Mouse (Mus musculus) mouse trophoblast stem cell (cell line): Measurements from ENCODE around the gene Kif18a.

Source experiments
- in situ Hi-C, 2 experiments: fragments of 300-500 bp; cut with MseI, MboI; formaldehyde crosslinking; loops; 2 replicates in 1 of 2; 3 replicates in 1 of 2; pipeline ENCODE4 v1.15.1; 2025

Gene Kif18a

DNA sequence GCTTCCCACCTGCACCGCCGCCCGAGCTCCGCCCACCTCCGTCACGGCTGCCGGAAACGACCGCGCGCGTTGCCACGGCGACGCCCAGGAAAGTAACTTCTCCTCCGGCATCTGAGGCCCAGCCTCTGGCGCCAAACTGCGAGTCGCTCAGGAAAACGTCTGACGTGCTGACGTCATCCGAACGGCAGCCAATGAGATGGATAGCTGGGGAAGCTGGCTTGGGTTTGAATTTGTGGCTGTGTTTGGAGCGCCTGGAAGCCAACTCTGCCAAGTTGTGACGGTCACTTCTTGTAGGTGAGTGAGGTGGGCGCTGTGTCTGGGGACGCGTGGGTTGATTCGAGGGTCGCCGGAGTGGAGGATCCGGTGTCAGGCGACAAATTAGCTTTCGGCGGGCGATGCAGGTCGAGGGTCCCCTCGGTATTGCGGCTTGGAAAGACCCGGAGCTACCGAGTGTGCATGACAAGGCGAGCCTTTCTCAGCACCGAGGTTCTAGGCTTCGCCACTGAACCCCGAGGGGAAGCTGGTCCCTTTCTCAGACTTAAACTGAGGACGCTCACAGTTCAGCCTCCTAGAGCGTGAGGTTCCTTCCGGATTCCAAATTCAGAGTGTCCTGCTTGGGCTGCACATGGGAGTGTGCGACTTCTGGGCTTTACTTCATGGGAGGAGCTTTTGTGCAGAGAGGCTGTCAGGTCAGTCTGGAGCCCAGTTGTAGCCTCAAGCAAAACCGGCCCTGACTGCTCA lies at the start of gene Kif18a, which contains the start of gene Mettl15:
Gene Kif18a, plus strand, starts transcription at position 139 of the 741 bp plus-strand sequence.
Gene Mettl15, minus strand, starts transcription at position 149 of the 741 bp plus-strand sequence.
- in situ Hi-C loops: no loop called here

- in situ Hi-C loops: no loop called here
Measured at GRCm38 (mm10) chr2:109233876-109234275, 46.7 kb upstream of the Kif18a start.

- in situ Hi-C loops: no loop called here
Measured at GRCm38 (mm10) chr2:109235741-109236140, 44.8 kb upstream of the Kif18a start.

DNA sequence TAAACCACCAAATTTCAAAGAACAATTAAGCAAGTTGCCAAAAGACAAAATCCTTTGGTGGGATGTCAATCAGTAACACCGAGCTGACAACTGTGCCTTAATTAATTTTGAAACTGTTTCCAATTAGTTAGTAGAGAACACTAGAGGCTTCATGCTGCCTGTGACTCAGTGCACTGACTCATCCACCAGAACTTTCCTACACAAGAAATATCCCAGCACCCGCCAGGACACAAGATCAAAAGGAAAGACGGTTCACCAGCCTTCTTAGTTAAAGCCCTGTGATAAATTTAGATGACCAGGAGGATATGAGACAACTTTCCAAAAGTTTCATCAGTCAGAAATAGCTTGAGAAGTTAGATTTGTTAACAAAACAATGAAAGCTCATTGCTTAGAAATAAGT lies 38.6 kb upstream of the Kif18a start:
- in situ Hi-C loops: no loop called here

DNA sequence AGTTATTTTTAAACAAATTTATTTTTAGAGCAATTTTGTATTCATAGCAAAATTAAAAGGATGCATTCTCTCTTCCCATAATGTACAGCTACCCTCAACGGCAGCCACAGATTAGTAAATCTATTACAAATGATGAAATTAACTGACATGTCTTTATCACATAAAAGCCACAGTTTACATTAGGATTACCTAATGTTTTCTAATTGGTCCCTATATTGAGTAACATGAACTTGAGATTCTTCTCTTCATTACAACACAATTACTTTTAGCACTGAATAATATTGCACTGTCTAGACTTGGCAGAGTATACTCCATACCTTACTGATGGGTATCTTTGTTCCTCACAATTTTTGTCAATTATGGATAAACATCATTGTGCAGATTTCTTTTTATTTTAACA lies 17.8 kb upstream of the Kif18a start:
- in situ Hi-C loops: no loop called here

DNA sequence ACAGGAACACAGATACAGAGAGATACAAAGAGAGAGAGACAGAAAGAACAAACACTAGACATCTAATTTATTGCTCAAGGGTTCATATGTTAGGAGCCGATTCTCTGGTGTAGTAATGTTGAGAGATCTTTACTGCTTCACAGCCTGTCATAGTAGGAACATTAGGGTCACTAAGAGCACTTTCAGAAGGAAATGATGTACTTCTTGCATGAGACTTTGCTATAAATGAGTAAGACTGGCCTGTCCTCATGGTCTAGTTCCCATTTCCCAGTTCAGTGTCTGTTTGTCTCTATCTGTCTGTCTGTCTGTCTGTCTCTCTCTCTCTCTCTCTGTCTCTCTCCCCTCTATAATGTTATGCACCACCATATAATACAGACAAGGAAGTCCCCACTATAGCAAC lies 7.4 kb upstream of the Kif18a start:
- in situ Hi-C loops: no loop called here

- in situ Hi-C loops: no loop called here
Measured at GRCm38 (mm10) chr2:109277593-109277992, 2.9 kb upstream of the Kif18a start.

- in situ Hi-C loops: no loop called here
Measured at GRCm38 (mm10) chr2:109278036-109278435, 2.5 kb upstream of the Kif18a start.

- in situ Hi-C loops: no loop called here
Measured at GRCm38 (mm10) chr2:109280272-109280599, 302 bp upstream of the Kif18a start.

GRCm38 (mm10) chr2:109281341-109281690 lies 778 bp downstream of the Kif18a start:
- in situ Hi-C loops: no loop called here

DNA sequence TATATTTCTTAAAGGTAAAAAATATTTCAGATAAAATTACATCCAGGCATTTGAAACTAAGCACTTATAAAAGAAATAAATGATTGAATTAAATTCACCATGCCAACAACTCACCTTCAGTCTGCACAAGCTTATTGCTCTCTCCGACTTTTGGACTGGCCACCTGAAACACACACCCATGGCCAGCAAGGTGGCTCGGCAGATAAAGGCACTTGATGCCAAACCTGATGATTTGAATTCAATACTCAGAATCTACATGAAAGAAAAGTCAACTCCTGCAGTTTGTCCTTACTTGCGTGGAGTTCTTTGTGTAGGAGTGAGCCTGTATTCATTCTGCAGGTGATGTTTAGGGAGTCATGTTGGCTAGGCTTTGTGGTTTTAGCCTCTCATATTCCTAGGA lies 3.6 kb downstream of the Kif18a start:
- in situ Hi-C loops: no loop called here

GRCm38 (mm10) chr2:109289327-109289726 lies 8.8 kb downstream of the Kif18a start:
- in situ Hi-C loops: no loop called here

GRCm38 (mm10) chr2:109296264-109296663 lies 15.7 kb downstream of the Kif18a start:
- in situ Hi-C loops: no loop called here

DNA sequence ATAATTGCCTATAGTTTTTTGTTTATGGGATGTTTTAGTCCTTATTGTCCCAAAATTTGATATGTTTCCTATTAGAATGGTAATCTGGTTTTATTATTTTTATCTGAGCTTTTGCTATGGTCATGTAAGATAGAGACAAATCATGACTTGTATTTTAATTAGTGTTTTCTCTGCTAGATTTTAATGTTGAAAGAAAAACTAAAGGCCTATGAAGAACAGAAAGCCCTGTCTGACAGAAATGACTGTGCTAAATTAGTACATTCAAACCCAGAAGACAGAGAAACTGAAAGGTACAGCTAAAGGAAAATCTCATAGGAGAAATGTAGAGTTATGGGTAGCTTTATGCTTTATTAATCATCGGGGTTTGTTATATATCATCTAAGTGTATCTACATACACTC lies 17.6 kb downstream of the Kif18a start:
- in situ Hi-C loops: no loop called here

DNA sequence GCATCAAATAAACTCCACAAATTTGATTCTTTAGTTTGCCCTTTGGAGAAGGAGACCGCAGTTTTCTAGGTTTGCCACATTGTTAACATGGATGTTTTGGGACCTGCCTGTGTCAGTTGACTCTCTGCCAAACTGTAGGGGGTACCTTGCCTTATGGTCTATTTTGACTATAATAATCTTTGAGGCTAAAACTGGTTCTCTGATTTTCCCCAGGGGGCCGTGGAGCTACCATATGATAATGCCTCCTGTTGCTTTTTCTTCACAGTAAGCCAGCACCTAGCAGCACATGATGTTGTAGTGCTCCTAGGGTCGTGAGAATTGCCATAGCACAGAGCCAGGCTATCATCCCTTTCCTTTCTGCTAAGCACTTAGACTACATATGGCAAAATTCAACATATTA lies 21.7 kb downstream of the Kif18a start:
- in situ Hi-C loops: no loop called here

- in situ Hi-C loops: no loop called here
Measured at GRCm38 (mm10) chr2:109303638-109304037, 23.1 kb downstream of the Kif18a start.

DNA sequence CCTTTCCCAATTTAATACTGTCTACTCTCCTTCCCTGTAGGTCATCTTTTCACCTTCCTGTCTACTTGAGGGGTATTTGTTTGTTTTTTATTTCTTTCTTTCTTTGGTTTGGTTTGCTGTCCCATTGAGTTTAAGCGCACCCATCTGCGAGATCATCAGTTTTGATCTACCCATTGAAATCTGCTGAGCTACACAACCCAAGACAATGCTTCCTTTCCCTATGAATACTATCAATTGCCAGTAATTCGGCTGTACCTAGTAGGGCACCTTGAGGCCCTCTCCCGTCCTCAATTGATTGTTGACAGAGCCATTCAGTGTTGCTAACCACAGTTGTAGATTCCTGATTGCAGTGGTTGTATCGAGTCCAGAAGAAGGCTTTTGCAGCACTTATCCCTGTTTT lies 30.8 kb downstream of the Kif18a start:
- in situ Hi-C loops: no loop called here

- in situ Hi-C loops: no loop called here
Measured at GRCm38 (mm10) chr2:109331807-109332206, 51.3 kb downstream of the Kif18a start.

- in situ Hi-C loops: no loop called here
Measured at GRCm38 (mm10) chr2:109334237-109334636, 53.7 kb downstream of the Kif18a start.

DNA sequence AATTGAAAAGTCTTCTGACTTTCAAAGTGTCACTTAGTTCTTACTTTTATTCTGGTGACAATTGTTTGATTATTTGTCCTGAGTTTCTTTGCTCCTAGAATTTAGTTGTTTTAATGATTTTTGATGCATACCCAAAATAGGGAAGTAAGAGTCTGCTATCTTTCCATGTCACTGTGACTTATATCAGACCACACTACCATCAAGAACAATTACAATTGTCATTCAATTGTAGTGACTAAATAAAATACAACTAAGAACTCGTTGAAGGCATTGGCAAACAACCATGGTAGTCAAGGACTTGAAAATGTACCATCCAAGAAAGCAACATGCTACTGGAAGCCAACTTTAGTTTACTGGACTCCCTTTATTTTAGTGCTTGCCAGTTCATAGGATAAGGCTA lies 55.2 kb downstream of the Kif18a start:
- in situ Hi-C loops: no loop called here

- in situ Hi-C loops: no loop called here
Measured at GRCm38 (mm10) chr2:109345386-109345785, 64.8 kb downstream of the Kif18a start.

GRCm38 (mm10) chr2:109348742-109349141 lies 68.2 kb downstream of the Kif18a start:
- in situ Hi-C loops: no loop called here

DNA sequence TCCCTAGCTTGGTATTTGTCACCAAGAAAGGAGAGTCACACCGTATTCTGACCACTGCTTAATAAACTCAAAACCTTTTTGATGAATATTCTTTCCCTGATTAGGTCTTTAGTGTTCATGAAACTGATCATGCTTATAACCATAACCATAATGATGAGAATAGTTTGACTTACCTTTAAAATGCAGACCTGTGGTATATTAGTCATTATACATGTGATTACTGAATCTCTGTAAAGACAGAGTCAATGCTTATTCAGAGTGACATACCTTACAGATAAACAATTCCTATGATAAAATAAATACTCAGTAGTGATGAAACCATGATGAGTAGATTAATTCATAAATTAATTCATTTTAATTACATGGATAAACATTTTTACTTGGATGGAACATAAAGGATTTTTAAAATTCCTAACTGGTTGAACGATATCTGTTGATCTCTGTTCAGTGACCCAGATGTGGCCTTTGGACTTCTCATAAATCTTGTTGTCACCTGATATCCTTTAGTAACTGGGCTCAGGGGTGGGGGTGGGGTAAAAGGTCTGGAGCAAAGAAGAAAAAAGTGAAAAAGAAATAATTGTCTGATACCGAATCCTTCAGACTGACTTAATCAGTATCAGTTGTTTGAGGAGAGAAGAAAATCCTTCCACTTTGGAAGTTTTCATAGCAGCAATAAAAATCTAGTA lies 78.1 kb downstream of the Kif18a start:
- in situ Hi-C loops: no loop called here
